21 mouse cellular contexts compared by ENCODE assay signal in genomic region chr19:52715359-52715758, GRCm38 (mm10).
DNase-seq lines count a peak whose midpoint lies in the region; ATAC-seq lines count a peak whose summit lies in the region.
"Had no signal": no experiment of that assay in that cellular context is flagged by ENCODE, and none has a peak within 500 bp of the region (broad histone marks: within the 10 kb centered on the region; RNA-seq: fewer than 3 reads in every experiment).

No protein-coding gene starts in this region.

- H3K27ac ChIP-seq in embryonic facial prominence, embryonic 11.5 days (replicated peaks; ENCODE audit: low read depth, low read length) = no peak overlapping the region
- no peak overlapping the region for H3K27ac ChIP-seq in embryonic facial prominence, embryonic 14.5 days (replicated peaks; ENCODE audit: low read depth, low read length)
- H3K27ac ChIP-seq: embryonic facial prominence, embryonic 15.5 days; forebrain, embryonic 10.5 days; forebrain, embryonic 12.5 days had no signal

- peak; percentile 25 for DNase-seq in embryonic facial prominence, embryonic 11.5 days (ENCODE audit: low spot score)
- DNase-seq in embryonic facial prominence, embryonic 14.5 days (ENCODE audit: low spot score) = peak; percentile 27
- DNase-seq in heart, adult 9 months (ENCODE audit: low spot score in 2 of 2) = no peak
- no peak for DNase-seq in left cerebral cortex, adult 11 months (ENCODE audit: low spot score)
- DNase-seq in kidney, postnatal 10 days = no peak
- DNase-seq: adrenal gland, adult 2 months; adrenal gland, postnatal 10 days; adrenal gland, postnatal 25 days; cerebellum, adult 11 months; cerebellum, adult 18-20 months; cerebellum, adult 8-10 months; cerebellum, adult 9-11 months; cerebellum, postnatal 14 days; cerebellum, postnatal 36 days; embryo, embryonic 11 days; forebrain, postnatal 0 days had no signal

- no peak overlapping the region for H3K9ac ChIP-seq in embryonic facial prominence, embryonic 11.5 days (replicated peaks; ENCODE audit: low read length)
- no peak overlapping the region for H3K9ac ChIP-seq in embryonic facial prominence, embryonic 14.5 days (ENCODE audit: low read depth, low read length)
- H3K9ac ChIP-seq: embryonic facial prominence, embryonic 15.5 days; forebrain, embryonic 12.5 days; forebrain, postnatal 0 days had no signal

- no peaks in the 10 kb centered on the region for H3K9me3 ChIP-seq in embryonic facial prominence, embryonic 11.5 days (replicated peaks; ENCODE audit: control insufficient read depth, low read length)
- no peaks in the 10 kb centered on the region for H3K9me3 ChIP-seq in embryonic facial prominence, embryonic 14.5 days (ENCODE audit: control insufficient read depth, low read length)
- H3K9me3 ChIP-seq: embryonic facial prominence, embryonic 15.5 days; forebrain, embryonic 10.5 days; forebrain, embryonic 12.5 days had no signal

- H3K4me2 ChIP-seq in embryonic facial prominence, embryonic 11.5 days (ENCODE audit: low read depth, low read length) = no peak overlapping the region
- H3K4me2 ChIP-seq in embryonic facial prominence, embryonic 14.5 days (ENCODE audit: low read depth, low read length) = no peak overlapping the region
- H3K4me2 ChIP-seq: embryonic facial prominence, embryonic 15.5 days; forebrain, embryonic 12.5 days had no signal

- no peaks in the 10 kb centered on the region for H3K27me3 ChIP-seq in embryonic facial prominence, embryonic 11.5 days (ENCODE audit: control insufficient read depth, insufficient read depth, low read length)
- no peaks in the 10 kb centered on the region for H3K27me3 ChIP-seq in embryonic facial prominence, embryonic 14.5 days (replicated peaks; ENCODE audit: control insufficient read depth, insufficient read depth, low read length)
- H3K27me3 ChIP-seq: embryonic facial prominence, embryonic 15.5 days; forebrain, embryonic 12.5 days had no signal

- no peaks in the 10 kb centered on the region for H3K36me3 ChIP-seq in embryonic facial prominence, embryonic 11.5 days (replicated peaks; ENCODE audit: control insufficient read depth, insufficient read depth, low read depth, low read length)
- H3K36me3 ChIP-seq in embryonic facial prominence, embryonic 14.5 days (ENCODE audit: control insufficient read depth, insufficient read depth, low read length) = no peaks in the 10 kb centered on the region
- H3K36me3 ChIP-seq: embryonic facial prominence, embryonic 15.5 days; forebrain, embryonic 10.5 days; forebrain, embryonic 12.5 days had no signal

- no peak overlapping the region for H3K4me3 ChIP-seq in embryonic facial prominence, embryonic 11.5 days (ENCODE audit: low read depth, low read length)
- H3K4me3 ChIP-seq in embryonic facial prominence, embryonic 14.5 days (ENCODE audit: low read depth, low read length) = no peak overlapping the region
- H3K4me3 ChIP-seq: embryonic facial prominence, embryonic 15.5 days; erythroblast, embryonic 14.5 days; forebrain, embryonic 10.5 days; forebrain, embryonic 12.5 days had no signal

- WGBS in embryonic facial prominence, embryonic 11.5 days = 54% methylated on average over 5 of the region's 5 CpGs
- WGBS in embryonic facial prominence, embryonic 14.5 days = 33% methylated on average over 5 of the region's 5 CpGs

- 0 out of 2 replicates have a peak, but pooled peaks have one; percentile 62 for ATAC-seq in embryonic facial prominence, embryonic 11.5 days (replicated peaks; ENCODE audit: insufficient number of reproducible peaks, low FRiP score, low TSS enrichment, low read depth)
- no peak for ATAC-seq in embryonic facial prominence, embryonic 14.5 days (ENCODE audit: low read depth)
- ATAC-seq: forebrain, embryonic 14.5 days; forebrain, postnatal 0 days had no signal

- H3K4me1 ChIP-seq in embryonic facial prominence, embryonic 11.5 days (ENCODE audit: control insufficient read depth, insufficient read depth, low read length) = no peaks in the 10 kb centered on the region
- no peaks in the 10 kb centered on the region for H3K4me1 ChIP-seq in embryonic facial prominence, embryonic 14.5 days (ENCODE audit: control insufficient read depth, insufficient read depth, low read length)
- H3K4me1 ChIP-seq: embryonic facial prominence, embryonic 15.5 days; forebrain, embryonic 10.5 days; forebrain, embryonic 12.5 days had no signal

Comparison
In these comparisons a context has a peak if more than half of its experiments do, and no peak if none do; other contexts are left out.
1. DNase-seq: peak in embryonic facial prominence, embryonic 11.5 days (single experiment) and embryonic facial prominence, embryonic 14.5 days (single experiment); none in heart, adult 9 months (0 of 2), left cerebral cortex, adult 11 months (single experiment) and kidney, postnatal 10 days (single experiment).